Mouse (Mus musculus): ENCODE measurements around the gene Gramd2. TPM values are rescaled to one million over a fixed set of nuclear protein-coding genes. Genes with fewer than 3 reads are reported as not detected.

Gene Gramd2
- total RNA-seq, 2 experiments from 2014 or later = 9.9 to 10.7 TPM

DNA sequence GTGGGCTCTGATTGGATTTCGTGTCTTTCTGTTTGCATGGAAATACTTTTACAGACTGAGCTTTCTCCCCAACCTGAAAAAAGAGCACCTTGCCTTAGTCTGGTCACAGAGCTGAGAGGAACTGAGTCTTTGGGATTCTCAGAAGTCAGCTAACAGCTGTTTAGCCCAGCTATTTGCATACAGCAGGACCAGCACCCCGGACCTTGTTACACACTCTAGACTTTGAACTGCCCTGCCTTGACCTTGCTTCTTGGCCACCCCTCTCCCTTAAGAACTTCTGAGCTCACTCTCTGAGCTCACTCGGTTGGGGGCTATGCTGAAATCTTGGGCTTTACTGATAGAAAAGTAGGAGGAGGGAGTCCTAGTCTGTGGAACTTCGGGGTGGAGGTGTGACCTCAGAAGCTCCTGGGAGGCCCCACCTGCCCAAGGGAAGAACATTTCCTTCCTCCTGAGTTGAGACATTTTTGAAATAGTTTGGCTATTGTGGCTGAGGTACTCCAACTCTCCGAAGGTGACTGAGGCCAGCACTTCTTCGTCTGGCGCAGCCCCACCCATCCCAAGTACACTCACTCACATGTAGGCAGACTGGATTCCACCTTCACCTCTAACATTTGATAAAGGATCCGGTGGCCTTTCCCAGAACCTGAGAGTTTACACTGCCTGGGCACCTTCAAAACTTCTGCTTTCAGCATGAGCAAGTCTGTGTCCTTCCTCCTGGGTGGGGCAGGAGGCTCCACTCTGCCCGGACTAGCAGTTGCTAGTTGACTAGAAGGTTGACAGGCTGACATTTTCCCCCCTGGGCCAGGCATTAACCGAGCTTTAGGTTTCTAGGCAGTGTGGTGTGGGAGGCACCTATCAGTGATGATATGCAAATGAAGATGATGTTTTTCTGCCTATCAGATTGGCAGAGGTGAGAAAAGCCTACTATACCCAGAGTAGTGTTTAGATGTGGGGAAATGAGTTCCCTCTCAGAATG is 27.2 kb downstream of the Gramd2 start:
- no peak for DNase-seq (ENCODE audit: low spot score in 2 of 2)
- intact Hi-C loops (cut with DNase I) = no loop called here

DNA sequence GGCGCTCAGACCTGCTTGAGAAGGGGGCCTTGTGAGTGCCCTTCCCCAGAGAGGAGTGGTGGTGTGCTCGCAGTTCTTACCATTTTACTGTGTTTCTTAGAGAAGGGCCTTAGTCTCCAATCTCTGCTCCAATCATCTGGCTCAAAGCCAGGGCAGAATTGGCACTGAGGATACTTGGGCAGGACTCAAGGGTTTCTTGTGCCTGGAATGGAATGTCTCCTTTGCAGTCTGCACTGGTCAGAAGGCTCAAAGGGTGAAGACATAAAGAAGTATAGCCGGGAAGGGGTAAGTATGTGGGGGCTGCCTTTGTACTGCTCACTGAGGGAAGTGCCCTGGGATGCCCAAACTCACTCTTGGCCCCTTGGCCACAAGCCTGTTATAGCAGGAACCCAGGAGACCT is 29.3 kb downstream of the Gramd2 start:
- no peak for DNase-seq (ENCODE audit: low spot score in 2 of 2)
- intact Hi-C loops (cut with DNase I) = no loop called here

DNA sequence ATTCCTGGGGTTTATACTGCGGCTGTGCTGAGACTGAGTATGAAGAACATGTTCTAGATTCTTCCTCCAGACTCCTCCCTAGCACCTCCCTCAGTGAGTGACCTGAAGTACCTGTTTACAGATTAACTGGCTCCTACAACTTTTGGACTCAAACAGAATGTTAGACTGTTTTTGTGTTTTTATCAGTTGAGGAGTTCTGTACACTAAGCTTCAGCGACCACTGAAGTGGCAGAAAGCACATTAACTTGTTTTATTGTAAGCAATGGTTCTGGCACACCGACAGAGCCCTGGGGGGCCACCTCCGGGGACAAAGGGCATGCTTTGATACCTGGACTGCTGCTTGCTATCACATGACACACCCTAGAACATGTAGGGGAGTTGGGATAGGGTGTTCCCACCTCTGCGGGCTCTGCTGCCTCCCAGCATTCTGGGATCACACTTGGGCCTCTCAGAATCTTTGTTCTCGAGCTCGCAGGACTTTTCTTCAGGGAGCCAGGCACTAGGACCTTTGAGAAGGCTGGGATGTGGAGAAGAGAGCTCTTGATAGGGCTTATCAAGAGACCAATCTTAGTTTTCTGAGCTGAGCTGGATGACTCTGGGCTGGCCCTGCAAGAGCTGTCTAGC is 36.4 kb downstream of the Gramd2 start:
- intact Hi-C loops (cut with DNase I) = no loop called here
- DNase-seq (ENCODE audit: low spot score in 2 of 2) = no peak

DNA sequence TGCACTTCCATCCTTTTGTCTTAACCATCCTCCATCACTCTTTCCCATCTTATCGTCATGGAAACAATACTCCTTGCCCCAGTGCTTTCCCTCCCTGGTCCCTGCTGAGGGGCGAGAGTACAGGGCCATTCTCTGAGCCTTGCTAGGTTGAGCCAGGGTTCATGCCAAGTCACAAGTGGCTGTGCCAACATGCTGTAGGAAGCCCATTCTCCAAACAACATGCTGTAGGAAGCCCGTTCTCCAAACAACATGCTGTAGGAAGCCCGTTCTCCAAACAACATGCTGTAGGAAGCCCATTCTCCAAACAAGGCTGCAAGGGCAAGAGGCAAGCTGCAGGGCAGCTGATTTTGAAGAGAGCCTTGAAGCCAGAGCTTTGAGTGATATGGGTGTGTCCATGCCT is 38.3 kb downstream of the Gramd2 start:
- no peak for DNase-seq (ENCODE audit: low spot score in 2 of 2)
- intact Hi-C loops (cut with DNase I) = no loop called here

DNA sequence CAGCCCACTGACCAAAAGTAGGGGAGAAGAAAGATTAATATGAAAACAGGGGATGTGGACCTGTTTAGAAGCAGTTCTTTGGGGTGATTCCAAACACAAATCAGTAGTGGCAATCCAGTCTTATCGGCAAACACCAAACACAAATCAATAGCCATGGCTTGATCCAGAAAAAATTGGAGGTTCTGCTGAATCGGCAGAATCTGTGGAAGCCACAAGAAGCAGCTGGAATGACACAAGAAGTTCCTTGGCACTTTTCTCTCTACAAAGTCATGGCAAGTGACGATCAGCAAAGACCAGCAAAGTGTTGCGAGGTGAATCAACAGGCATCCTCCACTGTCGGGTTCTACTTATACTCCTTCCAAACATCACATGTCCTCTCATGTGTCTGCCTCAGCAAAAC is 41.2 kb downstream of the Gramd2 start:
- no peak for DNase-seq (ENCODE audit: low spot score in 2 of 2)
- intact Hi-C loops (cut with DNase I) = loop anchor here (5.0 kb wide), 2 partner anchors 41 to 236 kb away; no protein-coding TSS in a partner anchor

DNA sequence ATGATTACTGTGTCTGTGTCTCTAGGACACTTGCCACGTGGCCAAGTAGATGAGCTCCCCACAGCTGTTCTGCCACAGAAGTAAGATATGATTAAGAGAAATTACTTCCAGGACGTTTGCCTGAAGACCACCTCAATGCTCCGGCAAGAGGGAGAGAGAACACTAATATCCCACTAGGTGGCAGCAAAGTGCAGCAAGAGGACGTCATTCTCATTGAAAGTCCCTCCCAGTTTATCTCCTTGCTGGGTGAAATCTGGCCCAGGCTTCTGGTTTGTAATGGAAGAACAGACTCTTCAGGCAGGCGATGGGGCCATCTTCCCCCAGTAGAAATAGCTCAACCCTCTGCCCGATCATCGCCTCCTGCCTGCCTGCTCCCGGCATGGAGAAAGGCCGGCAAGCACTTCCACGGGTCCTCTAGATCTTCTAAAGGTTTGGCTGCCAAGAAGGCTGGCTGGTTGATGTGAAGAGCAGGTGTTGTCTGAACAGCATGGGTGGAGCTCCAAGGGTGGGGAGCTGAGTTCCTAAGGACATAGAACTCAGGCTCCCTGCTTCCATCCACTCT is 43.2 kb downstream of the Gramd2 start:
- intact Hi-C loops (cut with DNase I) = loop anchor here (5.0 kb wide), 2 partner anchors 39 to 234 kb away; no protein-coding TSS in a partner anchor
- DNase-seq (ENCODE audit: low spot score in 2 of 2) = peak; percentile 76 to 88

DNA sequence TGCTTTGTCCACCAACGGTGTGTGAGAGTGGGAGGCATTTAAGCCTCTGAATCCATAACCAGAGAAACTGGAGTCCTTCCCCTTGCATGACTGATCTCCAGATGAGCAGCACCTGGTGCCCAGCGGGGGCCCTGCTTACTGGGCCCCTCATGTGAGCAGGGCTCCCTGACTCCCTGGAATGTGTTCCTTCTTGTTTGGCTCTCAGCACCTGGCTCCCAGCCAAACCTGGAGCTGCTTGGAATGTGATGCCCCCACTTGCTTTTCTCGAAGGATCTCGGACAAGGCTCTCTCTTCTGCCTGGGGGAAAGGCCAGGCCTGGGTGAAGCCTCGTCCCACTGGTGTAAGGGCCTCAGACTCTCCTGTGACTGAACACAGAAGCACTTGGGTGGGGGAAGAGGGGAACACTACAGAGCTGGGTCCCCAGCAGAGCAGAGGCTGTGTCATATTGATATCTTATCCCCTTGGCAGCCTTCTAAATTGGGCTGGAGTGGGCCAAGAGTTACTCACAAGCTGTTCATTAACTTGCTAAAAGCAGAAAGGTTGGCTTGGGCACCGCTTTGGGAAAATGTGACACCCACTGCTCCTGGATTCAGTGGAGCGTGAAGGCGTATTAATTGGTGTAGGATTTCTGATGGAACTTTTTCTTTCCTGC is 44.0 kb downstream of the Gramd2 start:
- peak; percentile 53 for DNase-seq (ENCODE audit: low spot score in 2 of 2)
- intact Hi-C loops (cut with DNase I) = loop anchor here (5.0 kb wide), 2 partner anchors 38 to 233 kb away; no protein-coding TSS in a partner anchor

DNA sequence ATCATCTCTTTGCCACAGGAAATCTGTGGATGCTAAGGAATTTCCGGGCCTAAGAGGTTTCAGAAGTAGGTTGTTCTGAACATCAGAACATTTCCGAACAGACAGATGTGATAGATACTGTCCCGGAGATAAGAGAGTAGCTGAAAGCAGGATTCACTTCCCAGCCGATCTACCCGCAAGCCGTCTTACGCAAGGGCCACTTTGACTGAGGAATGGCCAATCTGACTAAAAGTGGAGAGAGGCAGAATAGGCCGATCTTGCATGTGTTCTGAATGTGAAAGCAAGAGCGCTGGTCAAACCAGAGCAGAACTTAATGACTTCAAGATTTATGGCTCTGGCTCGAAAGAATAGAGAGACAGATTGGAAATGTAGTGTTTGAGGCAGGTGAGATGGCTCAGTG is 45.6 kb downstream of the Gramd2 start:
- no peak for DNase-seq (ENCODE audit: low spot score in 2 of 2)
- intact Hi-C loops (cut with DNase I) = no loop called here

DNA sequence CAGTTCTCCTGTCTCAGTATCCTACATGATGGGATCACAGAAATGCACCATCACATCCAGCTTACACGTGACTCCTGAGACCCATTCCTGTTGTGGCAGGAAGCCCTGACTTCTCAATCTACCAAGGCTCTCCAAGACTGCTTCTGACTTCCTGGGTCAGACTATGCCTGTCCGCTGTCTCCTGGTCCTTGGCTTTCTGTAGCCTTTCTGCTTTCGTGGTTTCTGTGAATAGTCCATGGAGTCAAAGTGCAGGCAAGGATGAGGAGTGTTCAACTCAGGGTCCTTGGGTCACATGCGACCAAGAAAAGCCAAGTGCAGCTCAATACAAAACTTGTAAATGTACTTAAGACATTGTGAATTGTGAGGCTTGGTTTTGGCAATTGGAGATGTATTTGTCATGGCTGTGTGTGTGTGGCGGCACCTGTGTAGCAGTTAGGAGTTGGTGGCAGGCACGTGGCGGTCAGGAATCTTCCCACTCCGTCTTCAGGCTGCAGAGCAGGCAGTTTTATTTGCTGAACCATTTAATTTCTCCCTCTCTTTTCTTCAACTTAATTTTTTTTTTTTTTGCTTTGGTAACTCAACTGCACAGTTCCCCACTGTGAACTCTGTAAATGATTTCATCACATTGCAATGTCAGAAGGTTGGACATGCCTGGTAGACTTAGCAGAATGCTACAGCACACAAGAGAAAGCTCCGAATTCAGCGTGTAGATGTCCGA is 47.8 kb downstream of the Gramd2 start:
- intact Hi-C loops (cut with DNase I) = no loop called here
- no peak for DNase-seq (ENCODE audit: low spot score in 2 of 2)

DNA sequence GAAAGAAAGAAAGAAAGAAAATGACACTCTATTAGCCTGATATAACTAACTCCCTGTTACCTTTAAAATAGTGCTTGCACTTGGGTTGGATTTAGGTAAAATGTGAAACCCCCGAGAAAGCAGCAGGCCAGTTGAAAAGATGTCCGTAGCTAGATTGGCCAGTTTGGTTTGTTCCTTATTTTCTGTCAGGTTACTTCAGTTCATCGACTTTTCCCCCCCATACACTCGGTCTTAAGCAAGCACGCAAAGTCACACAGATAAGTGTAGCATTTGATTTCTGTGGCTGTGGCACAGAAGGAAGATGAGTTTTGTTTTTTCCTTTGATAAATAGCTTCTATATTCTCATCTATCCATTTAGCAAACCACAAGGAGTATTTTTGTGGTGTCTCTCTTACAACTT is 51.2 kb downstream of the Gramd2 start:
- intact Hi-C loops (cut with DNase I) = no loop called here
- DNase-seq (ENCODE audit: low spot score in 2 of 2) = no peak

DNA sequence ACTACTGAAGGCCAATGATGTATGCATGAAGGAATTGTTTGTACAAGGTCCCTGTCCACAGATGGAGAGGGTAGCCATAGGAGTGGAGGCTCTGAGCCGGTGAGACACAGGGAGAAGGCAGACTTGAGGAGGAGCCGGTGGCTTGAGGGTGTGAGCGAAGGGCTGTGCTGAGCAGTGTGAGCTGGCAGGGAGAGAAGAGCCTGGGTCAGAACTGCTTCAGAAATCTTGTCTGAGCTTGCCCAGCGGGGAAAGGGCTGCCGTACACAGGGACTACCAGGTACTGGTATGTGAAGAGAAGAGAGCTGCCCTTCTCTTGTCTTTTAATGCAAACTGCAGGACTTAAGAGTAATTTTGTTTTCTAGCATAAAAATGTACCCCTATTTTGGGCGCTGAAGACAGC is 53.1 kb downstream of the Gramd2 start:
- DNase-seq (ENCODE audit: low spot score in 2 of 2) = no peak
- intact Hi-C loops (cut with DNase I) = no loop called here

DNA sequence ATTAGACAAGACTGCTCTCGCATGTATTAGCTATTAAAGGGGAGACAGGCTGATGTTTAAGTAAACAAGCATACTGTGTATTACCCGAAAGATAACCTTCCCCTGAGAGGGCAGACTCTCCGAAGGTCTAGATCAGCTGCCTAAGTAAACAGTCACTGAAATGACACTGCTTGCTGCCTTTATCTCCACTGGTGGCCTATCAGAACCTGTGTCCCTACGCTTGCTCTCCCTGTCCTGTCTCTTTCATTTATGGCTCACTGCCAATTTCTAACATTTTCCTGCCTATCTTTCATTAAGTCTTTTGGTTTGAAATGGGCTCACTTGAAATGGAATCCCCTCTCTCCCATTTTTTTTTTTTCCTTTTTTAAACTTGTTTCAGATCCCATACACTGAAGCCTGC is 55.5 kb downstream of the Gramd2 start:
- DNase-seq (ENCODE audit: low spot score in 2 of 2) = no peak

DNA sequence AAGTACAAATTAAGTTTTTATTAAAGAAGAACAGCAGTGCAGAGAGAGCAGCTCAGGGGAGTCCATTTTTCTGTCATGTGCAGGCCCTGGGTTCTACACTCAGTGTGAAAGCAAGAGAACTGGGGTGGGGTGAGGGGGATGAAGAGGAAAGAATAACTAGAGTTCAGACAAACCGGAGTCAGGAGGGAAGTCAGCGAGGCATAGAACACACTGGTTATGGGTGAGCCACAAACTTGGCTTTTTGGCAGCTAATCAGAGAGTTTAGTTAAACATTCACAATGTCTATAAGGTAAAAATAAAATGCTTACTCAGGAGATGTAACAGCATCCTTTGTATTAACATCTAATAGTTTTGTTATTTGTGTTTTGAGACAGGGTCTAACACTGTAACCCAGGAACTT is 60.6 kb downstream of the Gramd2 start:
- intact Hi-C loops (cut with DNase I) = no loop called here
- no peak for DNase-seq (ENCODE audit: low spot score in 2 of 2)

More for the DNA sequence above, 55.5 kb downstream of the Gramd2 start:
- intact Hi-C loops (cut with DNase I) = no loop called here

DNA sequence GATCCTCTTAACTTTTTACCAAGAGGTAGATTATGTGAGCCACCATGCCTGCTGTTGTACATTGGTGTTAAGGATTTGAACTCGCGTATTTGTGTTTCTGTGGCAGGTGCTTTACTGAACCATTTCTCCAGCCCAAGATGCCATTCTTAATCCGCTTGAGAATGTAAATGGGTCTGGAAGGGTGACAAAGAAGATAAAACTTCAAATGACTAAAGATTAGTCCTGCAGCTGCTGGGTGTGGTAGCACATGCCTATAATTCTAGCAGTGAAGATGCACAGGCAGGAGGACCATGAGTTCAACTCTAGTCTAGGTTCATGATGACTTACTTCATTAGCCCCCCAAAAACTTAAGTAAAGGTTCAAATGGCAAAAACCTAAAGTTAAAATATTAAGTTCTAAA is 64.0 kb downstream of the Gramd2 start:
- intact Hi-C loops (cut with DNase I) = no loop called here
- no peak for DNase-seq (ENCODE audit: low spot score in 2 of 2)

DNA sequence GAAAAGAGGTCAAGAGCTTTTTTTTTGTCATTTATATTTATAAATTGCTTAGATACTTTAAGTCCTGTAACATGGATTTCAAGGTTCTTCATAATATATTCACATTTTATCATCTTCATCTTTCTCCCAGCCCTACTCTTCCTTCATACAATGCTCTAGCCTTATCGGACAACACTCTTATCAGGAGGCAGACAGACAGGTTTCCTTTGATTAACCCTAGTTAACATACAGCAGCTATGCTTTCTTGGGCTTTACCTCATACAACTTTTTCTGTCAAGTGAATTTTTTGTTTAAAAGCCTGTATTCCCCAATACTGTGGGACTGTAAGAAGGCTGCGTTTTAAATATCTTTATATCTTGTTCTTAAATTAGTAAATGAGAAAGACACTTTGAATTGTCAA is 68.4 kb downstream of the Gramd2 start:
- intact Hi-C loops (cut with DNase I) = no loop called here
- no peak for DNase-seq (ENCODE audit: low spot score in 2 of 2)

DNA sequence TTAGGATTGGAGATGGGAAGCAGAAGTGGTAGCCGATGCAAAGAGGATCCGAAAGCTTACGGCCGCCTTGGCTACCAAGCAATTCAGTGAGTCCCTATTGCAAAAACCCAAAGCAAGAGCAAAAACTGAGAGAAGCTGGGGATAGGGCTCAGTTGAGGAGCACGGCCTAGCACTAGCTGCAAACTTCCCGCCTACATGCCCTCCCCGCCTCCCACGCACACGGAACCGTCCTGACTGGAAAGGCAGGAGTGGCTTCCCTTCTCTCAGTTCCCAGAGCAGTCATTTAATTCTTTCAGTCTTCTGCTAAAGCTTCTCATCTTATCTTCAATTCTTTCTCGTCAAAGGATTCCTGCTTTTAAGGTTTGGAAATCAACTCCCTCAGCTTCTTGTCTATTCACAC is 69.0 kb downstream of the Gramd2 start:
- intact Hi-C loops (cut with DNase I) = no loop called here
- DNase-seq (ENCODE audit: low spot score in 2 of 2) = peak in 1 of 2 experiments; percentile 52

DNA sequence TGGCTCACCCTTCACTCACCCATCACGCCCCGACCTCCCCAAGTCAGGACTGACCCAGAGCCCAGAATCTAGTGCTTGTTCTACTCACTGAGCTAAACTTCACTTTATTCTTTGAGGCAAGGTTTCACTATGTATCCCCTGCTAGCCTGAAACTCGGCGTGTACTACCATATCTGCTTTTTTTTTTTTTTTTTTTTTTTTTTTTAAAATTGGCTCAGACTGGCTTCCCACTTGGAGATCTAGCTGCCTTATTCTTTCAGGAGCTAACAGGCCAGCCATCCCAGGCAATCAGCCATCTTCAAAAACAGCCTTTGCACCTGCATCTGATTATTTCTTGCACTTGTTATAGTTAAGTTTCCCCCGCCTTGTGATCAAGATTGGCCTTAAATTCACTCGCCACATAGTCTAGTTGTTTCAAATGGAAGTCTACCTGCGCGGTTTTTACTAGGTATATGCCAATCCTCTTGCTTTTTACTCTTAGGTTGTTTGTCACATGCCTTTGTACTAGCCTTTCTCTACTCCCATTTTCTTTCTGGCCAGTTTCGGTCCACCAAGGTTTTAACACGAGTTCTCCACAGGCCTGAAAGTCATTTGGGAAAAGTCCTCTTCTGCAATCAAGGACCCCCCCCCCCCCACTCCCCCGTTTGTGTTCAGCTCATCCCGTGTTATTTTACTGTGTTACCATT is 69.8 kb downstream of the Gramd2 start:
- DNase-seq (ENCODE audit: low spot score in 2 of 2) = no peak
- intact Hi-C loops (cut with DNase I) = loop anchor here (2.0 to 5.0 kb wide), 3 partner anchors 57 to 132 kb away; partner anchors contain the start of genes Parp6 and Pkm

DNA sequence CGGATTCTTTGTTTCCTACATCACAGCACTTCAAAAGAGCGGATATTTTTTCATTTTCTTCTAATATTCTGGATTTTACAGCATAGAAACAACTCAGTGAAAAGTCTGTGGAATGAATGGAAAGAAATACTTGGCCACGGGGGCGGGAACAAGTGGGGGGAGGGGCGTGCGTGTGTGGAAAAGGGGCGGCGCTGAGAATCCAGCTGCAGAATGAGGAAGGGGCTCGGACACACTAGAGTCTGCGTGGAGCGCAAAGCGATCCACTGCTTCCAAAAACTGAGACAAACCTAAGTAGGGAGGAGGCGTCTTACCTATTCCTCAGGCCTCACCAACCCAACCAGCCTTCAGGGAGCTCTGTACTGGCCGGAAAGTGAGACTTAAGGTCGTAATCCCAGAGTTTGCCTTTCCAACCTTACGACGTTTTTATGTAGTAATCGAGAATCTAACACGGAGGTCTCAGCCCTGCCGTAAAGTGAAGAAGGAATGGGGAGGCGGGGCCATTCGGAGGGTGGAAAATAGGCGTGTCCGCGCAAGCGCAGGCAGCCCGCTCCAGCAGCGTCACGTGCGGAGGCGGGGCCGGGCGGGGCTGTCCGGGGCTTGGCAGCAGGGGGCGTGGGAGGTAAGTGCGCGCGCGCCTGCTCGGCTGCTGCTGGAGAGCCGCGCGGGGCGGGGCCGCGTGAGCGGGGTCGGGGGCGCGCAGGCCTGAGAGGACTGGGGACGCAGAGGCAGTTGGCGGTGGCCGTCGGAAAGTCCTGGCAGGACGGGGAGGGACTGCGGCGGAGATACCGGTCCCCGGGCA is 70.5 kb downstream of the Gramd2 start, which contains the start of the genes Senp8 and Myo9a:
TSS of gene Senp8 (minus strand) at position 444 of the 799 bp plus-strand sequence.
TSS of gene Myo9a (plus strand) at position 630 of the 799 bp plus-strand sequence.
- DNase-seq (ENCODE audit: low spot score in 2 of 2) = peak; percentile 100
- intact Hi-C loops (cut with DNase I) = loop anchor here (2.0 to 5.0 kb wide), 3 partner anchors 58 to 133 kb away; partner anchors contain the start of genes Parp6 and Pkm
